8 mouse cellular contexts compared by ENCODE assay signal in the genomic region with DNA sequence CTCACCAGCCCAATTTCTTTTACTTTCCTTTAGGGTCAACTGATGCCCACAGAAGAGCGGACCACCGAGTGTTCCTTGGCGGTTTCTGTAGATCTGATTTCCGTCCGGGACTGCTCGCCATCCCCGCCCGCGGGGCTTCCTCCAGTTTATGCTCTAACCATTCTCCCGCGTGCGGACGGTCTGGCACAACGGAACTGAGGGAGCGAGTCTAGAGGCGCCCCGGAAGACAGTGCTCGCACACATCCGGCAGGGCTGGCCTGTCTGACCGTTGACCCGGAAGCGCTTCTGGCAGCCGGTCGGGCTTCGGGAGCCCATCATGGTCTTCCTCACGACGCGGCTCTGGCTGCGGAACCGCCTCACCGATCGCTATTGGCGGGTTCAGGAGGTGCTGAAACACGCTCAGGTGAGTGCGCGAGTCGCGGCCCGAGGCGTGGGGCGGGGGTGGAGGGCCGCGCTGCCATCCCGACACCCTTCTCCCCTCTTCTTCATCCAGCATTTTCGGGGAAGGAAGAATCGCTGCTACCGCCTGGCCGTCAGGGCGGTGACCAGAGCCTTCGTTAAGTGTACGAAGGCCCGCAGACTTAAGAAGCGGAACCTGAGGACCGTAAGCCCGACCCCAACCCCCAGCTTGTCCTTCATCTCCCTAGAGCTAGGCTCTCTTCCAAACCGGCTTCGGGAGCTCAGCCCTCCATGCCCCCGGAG. TPM values are rescaled to one million over a fixed set of nuclear protein-coding genes. Genes with fewer than 3 reads are reported as not detected.
A peak's percentile ranks its signal among the peaks of the same experiment; 100 is the strongest.
DNase-seq lines count a peak whose midpoint lies in the region; ATAC-seq and TF ChIP-seq lines count a peak whose summit lies in the region.

No protein-coding gene starts in this region.

- H3K27ac ChIP-seq in bone marrow macrophage, adult 2 months (ENCODE audit: insufficient read depth, low read depth, low read length): peak overlapping the region; percentile 56
- H3K27ac ChIP-seq in embryonic fibroblast, embryonic 13.5 days (ENCODE audit: insufficient read depth, low read length): no peak overlapping the region
- H3K27ac ChIP-seq in heart, embryonic 11.5 days (ENCODE audit: low read depth, low read length): peak overlapping the region; percentile 46; the same call in 1 of the 2 replicates
- peak overlapping the region; percentile 77 for H3K27ac ChIP-seq in kidney, embryonic 16.5 days (ENCODE audit: low read length)
- peak overlapping the region; percentile 59 for H3K27ac ChIP-seq in liver, adult 2 months (replicated peaks; ENCODE audit: insufficient read depth, low read depth, low read length)

- H3K27me3 ChIP-seq in heart, embryonic 11.5 days (ENCODE audit: control insufficient read depth, insufficient read depth, low read length): no peaks in the 10 kb centered on the region; the same call in 1 of the 2 replicates
- no peaks in the 10 kb centered on the region for H3K27me3 ChIP-seq in kidney, embryonic 16.5 days (ENCODE audit: insufficient read depth, low read length)
- H3K27me3 ChIP-seq in liver, adult 2 months (ENCODE audit: control insufficient read depth, insufficient read depth, low read length): no peaks in the 10 kb centered on the region
- no peaks in the 10 kb centered on the region for H3K27me3 ChIP-seq in myocyte (ENCODE audit: control insufficient read depth, insufficient read depth, insufficient read length)
- no peaks in the 10 kb centered on the region; the same call in 1 of the 2 replicates for H3K27me3 ChIP-seq in splenic B cell, adult 2 months (ENCODE audit: control insufficient read depth, insufficient read depth, low read length, poor library complexity, severe bottlenecking)

- peak; percentile 97 for ATAC-seq in heart, embryonic 11.5 days (replicated peaks; ENCODE audit: insufficient number of reproducible peaks, low FRiP score, low TSS enrichment)
- ATAC-seq in kidney, embryonic 16.5 days (ENCODE audit: low FRiP score, low TSS enrichment): peak; percentile 98

- peak overlapping the region; percentile 94 for H3K9ac ChIP-seq in heart, embryonic 11.5 days (ENCODE audit: low read depth, low read length)
- peak overlapping the region; percentile 89 for H3K9ac ChIP-seq in kidney, embryonic 16.5 days (replicated peaks; ENCODE audit: low read length)
- H3K9ac ChIP-seq in liver, adult 2 months (ENCODE audit: low read depth, low read length): peak overlapping the region; percentile 92

- DNase-seq in A20 (ENCODE audit: low read depth, low spot score): peak; percentile 96
- DNase-seq in liver, adult 2 months (ENCODE audit: extremely low read depth, low read depth, low spot score): peak; percentile 79
- DNase-seq in splenic B cell, adult 2 months (ENCODE audit: low read depth, low spot score): peak; percentile 96

- H3K4me2 ChIP-seq in heart, embryonic 11.5 days: peak overlapping the region; percentile 81
- peak overlapping the region; percentile 64 for H3K4me2 ChIP-seq in kidney, embryonic 16.5 days (replicated peaks; ENCODE audit: low read depth, low read length)
- H3K4me2 ChIP-seq in myocyte (ENCODE audit: low read depth): peak overlapping the region; percentile 96

- no peaks in the 10 kb centered on the region for H3K9me3 ChIP-seq in heart, embryonic 11.5 days (replicated peaks; ENCODE audit: control insufficient read depth, low read length)
- H3K9me3 ChIP-seq in kidney, embryonic 16.5 days (ENCODE audit: low read length): no peaks in the 10 kb centered on the region

- H3K4me3 ChIP-seq in bone marrow macrophage, adult 2 months (ENCODE audit: insufficient read depth, low read length): peak overlapping the region; percentile 88
- H3K4me3 ChIP-seq in embryonic fibroblast, embryonic 13.5 days (ENCODE audit: insufficient read depth, low read length): peak overlapping the region; percentile 93
- peak overlapping the region; percentile 96 for H3K4me3 ChIP-seq in heart, embryonic 11.5 days (ENCODE audit: low read depth, low read length)
- H3K4me3 ChIP-seq in kidney, embryonic 16.5 days (ENCODE audit: low read length): peak overlapping the region; percentile 90
- H3K4me3 ChIP-seq in liver, adult 2 months (ENCODE audit: insufficient read depth, low read depth, low read length): peak overlapping the region; percentile 92
- peak overlapping the region; percentile 88 for H3K4me3 ChIP-seq in myocyte

- WGBS in heart, embryonic 11.5 days (ENCODE audit: insufficient replicate concordance): under 1% methylated on average over 58 of the region's 58 CpGs
- under 1% methylated on average over 58 of the region's 58 CpGs for WGBS in kidney, embryonic 16.5 days
- under 1% methylated on average over 58 of the region's 58 CpGs for WGBS in liver, adult 2 months

- TF ChIP-seq CTCF in bone marrow macrophage, adult 2 months (IDR thresholded peaks at IDR 0.05; ENCODE audit: low read depth, low read length): no peak
- no peak for TF ChIP-seq CTCF in embryonic fibroblast, embryonic 13.5 days (IDR thresholded peaks at IDR 0.05; ENCODE audit: borderline replicate concordance, insufficient read depth, low read length)
- TF ChIP-seq CTCF in liver, adult 2 months (IDR thresholded peaks at IDR 0.05; ENCODE audit: low read depth, low read length): no peak

- H3K79me2 ChIP-seq in liver, adult 2 months (ENCODE audit: control insufficient read depth, insufficient read depth, low read length): peaks cover 17% of the 10 kb centered on the region
- H3K79me2 ChIP-seq in myocyte (ENCODE audit: control insufficient read depth, insufficient read depth): peaks cover 24% of the 10 kb centered on the region

- H3K36me3 ChIP-seq in heart, embryonic 11.5 days (ENCODE audit: control insufficient read depth, insufficient read depth, low read length): peaks cover 7% of the 10 kb centered on the region
- H3K36me3 ChIP-seq in kidney, embryonic 16.5 days (ENCODE audit: insufficient read depth, low read length): peaks cover 13% of the 10 kb centered on the region
- peaks cover 18% of the 10 kb centered on the region for H3K36me3 ChIP-seq in liver, adult 2 months (ENCODE audit: control insufficient read depth, insufficient read depth, low read length)
- peaks cover 17% of the 10 kb centered on the region for H3K36me3 ChIP-seq in myocyte (ENCODE audit: control insufficient read depth, insufficient read depth)
- H3K36me3 ChIP-seq in splenic B cell, adult 2 months (ENCODE audit: control insufficient read depth, insufficient read depth, low read length, poor library complexity, severe bottlenecking): peaks cover 2% of the 10 kb centered on the region

- H3ac ChIP-seq in myocyte (ENCODE audit: control insufficient read depth, insufficient read length): peak overlapping the region; percentile 5

- peaks cover 9% of the 10 kb centered on the region for H3K4me1 ChIP-seq in bone marrow macrophage, adult 2 months (ENCODE audit: control insufficient read depth, insufficient read depth, low read length)
- no peaks in the 10 kb centered on the region; the same call in 1 of the 2 replicates for H3K4me1 ChIP-seq in embryonic fibroblast, embryonic 13.5 days (ENCODE audit: control insufficient read depth, insufficient read depth, low read length)
- peaks cover 9% of the 10 kb centered on the region for H3K4me1 ChIP-seq in heart, embryonic 11.5 days (ENCODE audit: control insufficient read depth, insufficient read depth, low read length)
- H3K4me1 ChIP-seq in kidney, embryonic 16.5 days (ENCODE audit: insufficient read depth, low read length): peaks cover 20% of the 10 kb centered on the region
- H3K4me1 ChIP-seq in liver, adult 2 months (ENCODE audit: control insufficient read depth, insufficient read depth, low read length): peaks cover 10% of the 10 kb centered on the region

- TF ChIP-seq POLR2A in bone marrow macrophage, adult 2 months (IDR thresholded peaks at IDR 0.05; ENCODE audit: borderline replicate concordance, low read depth, low read length): no peak
- TF ChIP-seq POLR2A in embryonic fibroblast, embryonic 13.5 days (IDR thresholded peaks at IDR 0.05; ENCODE audit: low read depth, low read length): peak; percentile 76
- peak; percentile 75 for TF ChIP-seq POLR2A in liver, adult 2 months (IDR thresholded peaks at IDR 0.05; ENCODE audit: extremely low read depth, insufficient read depth, low read length)
- TF ChIP-seq POLR2A in myocyte (IDR thresholded peaks at IDR 0.05; ENCODE audit: insufficient read length, low read depth): peak; percentile 61

RNA-seq across cellular contexts. Expression of a gene that starts 0.8 kb away (rescaled TPM):
- 81.6 and 99.5 TPM in 2 replicates for polyA plus RNA-seq in bone marrow macrophage, adult 2 months (2012; ENCODE audit: insufficient read depth, insufficient read length, missing spikeins)
- polyA plus RNA-seq in embryonic fibroblast, embryonic 13.5 days (2011; ENCODE audit: insufficient read length, low read depth, missing spikeins): 115 and 129 TPM in 2 replicates
- polyA plus RNA-seq in heart, embryonic 11.5 days (2014; fragmentation: Nextera tagmentation; extraction: Ambion mirVana): 152 and 166 TPM in 2 replicates
- 205 and 209 TPM in 2 replicates for polyA plus RNA-seq in kidney, embryonic 16.5 days (2015; fragmentation: Nextera tagmentation; extraction: Ambion mirVana)
- 72.4 and 73.0 TPM in 2 replicates for total RNA-seq in liver, adult 2 months (2014; rRNA removed)
- polyA plus RNA-seq in liver, adult 2 months (2012; rRNA removed): 29.7 and 37.4 TPM in 2 replicates
- polyA plus RNA-seq in myocyte (2012; fragmentation: generic; extraction: Trizol): 132 TPM

RNA-seq across cellular contexts. Expression of a gene that starts 8.8 kb away (rescaled TPM):
- polyA plus RNA-seq in bone marrow macrophage, adult 2 months (2012; ENCODE audit: insufficient read depth, insufficient read length, missing spikeins): 100 and 112 TPM in 2 replicates
- polyA plus RNA-seq in embryonic fibroblast, embryonic 13.5 days (2011; ENCODE audit: insufficient read length, low read depth, missing spikeins): 74.3 and 91.9 TPM in 2 replicates
- polyA plus RNA-seq in heart, embryonic 11.5 days (2014; fragmentation: Nextera tagmentation; extraction: Ambion mirVana): 126 and 129 TPM in 2 replicates
- polyA plus RNA-seq in kidney, embryonic 16.5 days (2015; fragmentation: Nextera tagmentation; extraction: Ambion mirVana): 168 and 179 TPM in 2 replicates
- 54.9 and 56.1 TPM in 2 replicates for total RNA-seq in liver, adult 2 months (2014; rRNA removed)
- 33.9 and 61.8 TPM in 2 replicates for polyA plus RNA-seq in liver, adult 2 months (2012; rRNA removed)
- polyA plus RNA-seq in myocyte (2012; fragmentation: generic; extraction: Trizol): 24.7 TPM

RNA-seq across cellular contexts. Expression of a gene that starts 13.3 kb away (rescaled TPM):
- polyA plus RNA-seq in bone marrow macrophage, adult 2 months (2012; ENCODE audit: insufficient read depth, insufficient read length, missing spikeins): not detected in 2 replicates
- polyA plus RNA-seq in embryonic fibroblast, embryonic 13.5 days (2011; ENCODE audit: insufficient read length, low read depth, missing spikeins): not detected in 2 replicates
- not detected in 2 replicates for polyA plus RNA-seq in heart, embryonic 11.5 days (2014; fragmentation: Nextera tagmentation; extraction: Ambion mirVana)
- polyA plus RNA-seq in kidney, embryonic 16.5 days (2015; fragmentation: Nextera tagmentation; extraction: Ambion mirVana): 0.32 and 0.41 TPM in 2 replicates
- not detected in 2 replicates for total RNA-seq in liver, adult 2 months (2014; rRNA removed)
- not detected in 2 replicates for polyA plus RNA-seq in liver, adult 2 months (2012; rRNA removed)
- not detected for polyA plus RNA-seq in myocyte (2012; fragmentation: generic; extraction: Trizol)

RNA-seq across cellular contexts. Expression of a gene that starts 17.8 kb away (rescaled TPM):
- polyA plus RNA-seq in bone marrow macrophage, adult 2 months (2012; ENCODE audit: insufficient read depth, insufficient read length, missing spikeins): 0.23 TPM in 1 of 2 replicates, not detected in the other
- polyA plus RNA-seq in embryonic fibroblast, embryonic 13.5 days (2011; ENCODE audit: insufficient read length, low read depth, missing spikeins): 0.25 and 0.52 TPM in 2 replicates
- 3.0 and 3.2 TPM in 2 replicates for polyA plus RNA-seq in heart, embryonic 11.5 days (2014; fragmentation: Nextera tagmentation; extraction: Ambion mirVana)
- polyA plus RNA-seq in kidney, embryonic 16.5 days (2015; fragmentation: Nextera tagmentation; extraction: Ambion mirVana): 0.32 and 0.33 TPM in 2 replicates
- 0.74 and 0.87 TPM in 2 replicates for total RNA-seq in liver, adult 2 months (2014; rRNA removed)
- polyA plus RNA-seq in liver, adult 2 months (2012; rRNA removed): 1.3 and 1.9 TPM in 2 replicates
- 0.97 TPM for polyA plus RNA-seq in myocyte (2012; fragmentation: generic; extraction: Trizol)

RNA-seq across cellular contexts. Expression of a gene that starts 27.6 kb away (rescaled TPM):
- 99.3 and 105 TPM in 2 replicates for polyA plus RNA-seq in bone marrow macrophage, adult 2 months (2012; ENCODE audit: insufficient read depth, insufficient read length, missing spikeins)
- 73.1 and 74.4 TPM in 2 replicates for polyA plus RNA-seq in embryonic fibroblast, embryonic 13.5 days (2011; ENCODE audit: insufficient read length, low read depth, missing spikeins)
- 121 and 122 TPM in 2 replicates for polyA plus RNA-seq in heart, embryonic 11.5 days (2014; fragmentation: Nextera tagmentation; extraction: Ambion mirVana)
- polyA plus RNA-seq in kidney, embryonic 16.5 days (2015; fragmentation: Nextera tagmentation; extraction: Ambion mirVana): 143 and 157 TPM in 2 replicates
- total RNA-seq in liver, adult 2 months (2014; rRNA removed): 140 and 151 TPM in 2 replicates
- 141 and 154 TPM in 2 replicates for polyA plus RNA-seq in liver, adult 2 months (2012; rRNA removed)
- polyA plus RNA-seq in myocyte (2012; fragmentation: generic; extraction: Trizol): 152 TPM
